Comparison of ENCODE assay signal across 11 mouse cellular contexts in genomic region chr1:171681531-171682299, GRCm38 (mm10). TPM values are rescaled to one million over a fixed set of nuclear protein-coding genes. Genes with fewer than 3 reads are reported as not detected.
DNase-seq lines count a peak whose midpoint lies in the region; ATAC-seq and TF ChIP-seq lines count a peak whose summit lies in the region.
"Had no signal": no experiment of that assay in that cellular context is flagged by ENCODE, and none has a peak within 500 bp of the region (broad histone marks: within the 10 kb centered on the region; RNA-seq: fewer than 3 reads in every experiment).

Gene Cd48 (plus strand): TSS chr1:171682009.

- H3K9ac ChIP-seq in liver, postnatal 0 days (replicated peaks) = no peak within 1 kb of the TSS; the same call in 1 of the 2 replicates
- no peak within 1 kb of the TSS for H3K9ac ChIP-seq in midbrain, embryonic 15.5 days
- H3K9ac ChIP-seq: embryonic facial prominence, embryonic 12.5 days had no signal

- 41% methylated on average over 14 of the region's 14 CpGs for WGBS in liver, postnatal 0 days (ENCODE audit: insufficient replicate concordance)
- 90% methylated on average over 14 of the region's 14 CpGs for WGBS in midbrain, embryonic 15.5 days

- TF ChIP-seq CTCF in testis, adult 2 months (IDR thresholded peaks at IDR 0.05; ENCODE audit: control insufficient read depth, insufficient read depth, insufficient replicate concordance, low read depth, low read length) = no peak
- no peak for TF ChIP-seq CTCF in bone marrow macrophage, adult 2 months (IDR thresholded peaks at IDR 0.05; ENCODE audit: low read depth, low read length)
- TF ChIP-seq CTCF in liver, postnatal 0 days (IDR thresholded peaks at IDR 0.05; ENCODE audit: low read depth) = no peak
- TF ChIP-seq CTCF in left cerebral cortex, adult 2 months (IDR thresholded peaks at IDR 0.05) = no peak

- no peak for DNase-seq in testis, postnatal 14 days (ENCODE audit: low spot score)
- DNase-seq in liver, postnatal 0 days = no peak
- peak; percentile 28 to 35 for DNase-seq in thymus, postnatal 36 days
- DNase-seq in ovary, postnatal 10 days (ENCODE audit: low spot score) = no peak
- DNase-seq in left cerebral cortex, adult 2 months (ENCODE audit: extremely low spot score in 1 of 2, low spot score in 2 of 2) = no peak
- DNase-seq: heart, postnatal 14 days; kidney, adult 8-10 months had no signal

- no peak for ATAC-seq in liver, postnatal 0 days
- no peak for ATAC-seq in midbrain, embryonic 15.5 days (replicated peaks)

- no peaks in the 10 kb centered on the region for H3K9me3 ChIP-seq in liver, postnatal 0 days (ENCODE audit: low read length)
- H3K9me3 ChIP-seq in midbrain, embryonic 15.5 days = no peaks in the 10 kb centered on the region
- H3K9me3 ChIP-seq: embryonic facial prominence, embryonic 12.5 days had no signal

- H3K27me3 ChIP-seq in testis, adult 2 months (ENCODE audit: control insufficient read depth, insufficient read depth, low read length) = no peaks in the 10 kb centered on the region
- no peaks in the 10 kb centered on the region for H3K27me3 ChIP-seq in liver, postnatal 0 days (ENCODE audit: insufficient read depth, low read length)
- H3K27me3 ChIP-seq in midbrain, embryonic 15.5 days (replicated peaks) = no peaks in the 10 kb centered on the region
- H3K27me3 ChIP-seq: embryonic facial prominence, embryonic 12.5 days had no signal

- peaks cover 2% of the 10 kb centered on the region; the same call in 1 of the 2 replicates for H3K4me1 ChIP-seq in testis, adult 2 months (ENCODE audit: control insufficient read depth, insufficient read depth, low read length)
- H3K4me1 ChIP-seq in bone marrow macrophage, adult 2 months (ENCODE audit: control insufficient read depth, insufficient read depth, low read length) = peaks cover 36% of the 10 kb centered on the region
- peaks cover 6% of the 10 kb centered on the region for H3K4me1 ChIP-seq in liver, postnatal 0 days (ENCODE audit: insufficient read depth)
- H3K4me1 ChIP-seq in midbrain, embryonic 15.5 days = no peaks in the 10 kb centered on the region
- H3K4me1 ChIP-seq: embryonic facial prominence, embryonic 12.5 days had no signal

- no peak for TF ChIP-seq EP300 in liver, postnatal 0 days (IDR thresholded peaks at IDR 0.05; ENCODE audit: low read depth)

- peak within 1 kb of the TSS; percentile 42; the same call in 1 of the 2 replicates for H3K27ac ChIP-seq in testis, adult 2 months (ENCODE audit: control insufficient read depth, insufficient read depth, low read depth, low read length)
- peak within 1 kb of the TSS; percentile 89 for H3K27ac ChIP-seq in bone marrow macrophage, adult 2 months (ENCODE audit: insufficient read depth, low read depth, low read length)
- peak within 1 kb of the TSS; percentile 64 for H3K27ac ChIP-seq in liver, postnatal 0 days (ENCODE audit: low read depth)
- H3K27ac ChIP-seq in left cerebral cortex, adult 2 months = no peak within 1 kb of the TSS
- H3K27ac ChIP-seq in midbrain, embryonic 15.5 days = no peak within 1 kb of the TSS
- H3K27ac ChIP-seq: embryonic facial prominence, embryonic 12.5 days had no signal

- H3K4me2 ChIP-seq in liver, postnatal 0 days (ENCODE audit: low read depth, low read length) = peak within 1 kb of the TSS; percentile 67
- no peak within 1 kb of the TSS for H3K4me2 ChIP-seq in midbrain, embryonic 15.5 days
- H3K4me2 ChIP-seq: embryonic facial prominence, embryonic 12.5 days had no signal

- TF ChIP-seq POLR2A in testis, adult 2 months (IDR thresholded peaks at IDR 0.05; ENCODE audit: control insufficient read depth, low read depth, low read length) = no peak
- TF ChIP-seq POLR2A in bone marrow macrophage, adult 2 months (IDR thresholded peaks at IDR 0.05; ENCODE audit: borderline replicate concordance, low read depth, low read length) = no peak

- intact Hi-C loops in left cerebral cortex, adult 2 months (cut with DNase I) = no loop called here

- H3K4me3 ChIP-seq in testis, adult 2 months (ENCODE audit: control insufficient read depth, low read depth, low read length) = no peak within 1 kb of the TSS
- H3K4me3 ChIP-seq in bone marrow macrophage, adult 2 months (ENCODE audit: insufficient read depth, low read length) = peak within 1 kb of the TSS; percentile 87
- peak within 1 kb of the TSS; percentile 42 for H3K4me3 ChIP-seq in liver, postnatal 0 days (ENCODE audit: low read depth, low read length)
- no peak within 1 kb of the TSS for H3K4me3 ChIP-seq in left cerebral cortex, adult 2 months
- no peak within 1 kb of the TSS for H3K4me3 ChIP-seq in midbrain, embryonic 15.5 days
- H3K4me3 ChIP-seq: embryonic facial prominence, embryonic 12.5 days had no signal

- H3K36me3 ChIP-seq in testis, adult 2 months (ENCODE audit: control insufficient read depth, insufficient read depth, low read length) = no peaks in the 10 kb centered on the region
- no peaks in the 10 kb centered on the region for H3K36me3 ChIP-seq in liver, postnatal 0 days (replicated peaks; ENCODE audit: insufficient read depth, low read length)
- H3K36me3 ChIP-seq in midbrain, embryonic 15.5 days (replicated peaks) = no peaks in the 10 kb centered on the region
- H3K36me3 ChIP-seq: embryonic facial prominence, embryonic 12.5 days had no signal

RNA-seq across cellular contexts. Expression of gene Cd48, which starts in this region (rescaled TPM):
- 1.2 and 1.9 TPM in 2 replicates for polyA plus RNA-seq in testis, adult 2 months (2012; rRNA removed)
- polyA plus RNA-seq in bone marrow macrophage, adult 2 months (2012; ENCODE audit: insufficient read depth, insufficient read length, missing spikeins) = 346 and 376 TPM in 2 replicates
- polyA plus RNA-seq in liver, postnatal 0 days (2015; fragmentation: Nextera tagmentation; extraction: Ambion mirVana) = 17.2 and 17.9 TPM in 2 replicates
- under 1 TPM; 0.38 to 0.40 TPM for total RNA-seq in left cerebral cortex, adult 2 months (2021)
- polyA plus RNA-seq in midbrain, embryonic 15.5 days (2015; fragmentation: Nextera tagmentation; extraction: Ambion mirVana) = 0.72 and 1.5 TPM in 2 replicates

Comparison
In these comparisons a context has a peak if more than half of its experiments do, and no peak if none do; other contexts are left out.
1. RNA of gene Cd48 (polyA plus RNA-seq): 346 to 376 TPM in bone marrow macrophage, adult 2 months; 17.2 to 17.9 TPM in liver, postnatal 0 days, 1.2 to 1.9 TPM in testis, adult 2 months and 0.72 to 1.5 TPM in midbrain, embryonic 15.5 days; every median in the first group is over 10 times any median in the second.
2. H3K27ac ChIP-seq: peak in testis, adult 2 months (single experiment), bone marrow macrophage, adult 2 months (single experiment) and liver, postnatal 0 days (single experiment); none in left cerebral cortex, adult 2 months (single experiment) and midbrain, embryonic 15.5 days (single experiment).
3. H3K4me3 ChIP-seq: peak in bone marrow macrophage, adult 2 months (single experiment) and liver, postnatal 0 days (single experiment); none in testis, adult 2 months (single experiment), left cerebral cortex, adult 2 months (single experiment) and midbrain, embryonic 15.5 days (single experiment).
4. DNase-seq: peak in thymus, postnatal 36 days (2 of 2); none in testis, postnatal 14 days (single experiment), liver, postnatal 0 days (single experiment), ovary, postnatal 10 days (single experiment) and left cerebral cortex, adult 2 months (0 of 2).